Mouse (Mus musculus): Measurements from ENCODE around the gene Gja5.

Gja5 gene

DNA sequence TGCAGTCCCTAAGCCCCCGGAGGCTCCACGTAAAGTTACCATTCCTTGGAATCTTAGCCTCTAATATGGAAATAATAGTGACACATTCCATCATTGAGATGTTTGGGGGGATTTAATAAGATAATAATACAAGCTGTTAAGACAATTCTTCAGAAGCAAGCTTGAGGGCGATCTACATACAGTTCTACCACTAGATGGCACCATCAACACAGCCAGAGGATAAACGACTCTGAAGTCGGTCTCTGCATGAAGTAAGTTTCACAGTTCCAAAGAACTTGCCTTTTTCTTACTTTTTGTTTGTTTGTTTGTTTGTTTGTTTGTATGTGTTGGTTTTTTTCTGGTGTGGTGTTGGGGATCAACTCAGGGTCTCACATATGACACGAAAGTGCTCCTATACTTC, 31.7 kb downstream of the Gja5 start:
- in situ Hi-C loops (cut with MboI, MseI) = loop anchor here (5.0 to 10.0 kb wide), 3 partner anchors 151 to 399 kb away; no protein-coding TSS in a partner anchor

GRCm38 (mm10) chr3:96937606-96938005, 33.1 kb downstream of the Gja5 start:
- in situ Hi-C loops (cut with MboI, MseI) = loop anchor here (5.0 to 10.0 kb wide), 3 partner anchors 150 to 397 kb away; no protein-coding TSS in a partner anchor

DNA sequence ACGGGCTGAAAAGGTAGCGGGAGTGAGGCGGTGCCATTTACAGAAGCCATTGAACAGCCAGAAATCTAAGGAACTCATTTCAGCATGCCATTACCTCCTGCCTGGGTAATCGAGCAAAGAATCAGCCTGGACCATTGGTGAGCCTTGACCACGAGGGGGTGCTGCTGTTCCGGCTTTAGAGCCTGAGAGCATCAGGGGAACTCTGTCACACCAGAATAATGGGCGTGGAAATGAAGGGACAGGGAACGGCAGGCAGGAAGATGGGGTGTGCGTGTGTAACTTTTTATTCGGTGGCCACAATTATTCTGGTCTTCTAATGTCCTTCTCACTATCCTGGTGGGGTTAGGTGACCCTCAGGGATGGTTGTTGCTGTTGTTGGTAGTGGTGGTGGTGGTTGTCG, 34.2 kb downstream of the Gja5 start:
- in situ Hi-C loops (cut with MboI, MseI) = loop anchor here (5.0 to 10.0 kb wide), 3 partner anchors 149 to 396 kb away; no protein-coding TSS in a partner anchor

GRCm38 (mm10) chr3:96942706-96943105, 38.2 kb downstream of the Gja5 start:
- in situ Hi-C loops (cut with MboI, MseI) = no loop called here

GRCm38 (mm10) chr3:96953489-96954233, 49.2 kb downstream of the Gja5 start:
- in situ Hi-C loops (cut with MboI, MseI) = no loop called here

DNA sequence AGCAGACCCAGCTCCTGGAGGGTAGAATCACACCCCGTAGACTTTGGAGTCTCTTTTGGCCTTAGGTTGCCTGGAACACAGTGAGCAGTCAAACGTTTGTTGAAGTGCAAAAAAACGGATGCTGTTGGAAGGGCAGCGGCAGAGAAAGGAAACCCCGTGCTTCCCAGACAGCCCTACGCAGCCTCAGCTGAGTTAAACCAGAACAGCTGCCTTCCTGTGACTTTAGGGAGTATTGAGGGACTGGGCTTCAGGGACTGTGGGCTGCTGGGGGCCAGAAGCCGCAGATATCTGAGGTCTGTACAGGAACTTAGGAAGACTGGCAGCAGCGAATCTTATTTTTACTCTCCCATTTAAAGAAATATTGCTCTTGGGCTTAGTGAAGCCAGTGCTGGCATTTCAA, 56.1 kb downstream of the Gja5 start:
- in situ Hi-C loops (cut with MboI, MseI) = no loop called here

- in situ Hi-C loops (cut with MboI, MseI) = no loop called here
Measured at GRCm38 (mm10) chr3:96963088-96964034, 58.9 kb downstream of the Gja5 start.

GRCm38 (mm10) chr3:96970986-96971385, 66.5 kb downstream of the Gja5 start:
- in situ Hi-C loops (cut with MboI, MseI) = no loop called here

DNA sequence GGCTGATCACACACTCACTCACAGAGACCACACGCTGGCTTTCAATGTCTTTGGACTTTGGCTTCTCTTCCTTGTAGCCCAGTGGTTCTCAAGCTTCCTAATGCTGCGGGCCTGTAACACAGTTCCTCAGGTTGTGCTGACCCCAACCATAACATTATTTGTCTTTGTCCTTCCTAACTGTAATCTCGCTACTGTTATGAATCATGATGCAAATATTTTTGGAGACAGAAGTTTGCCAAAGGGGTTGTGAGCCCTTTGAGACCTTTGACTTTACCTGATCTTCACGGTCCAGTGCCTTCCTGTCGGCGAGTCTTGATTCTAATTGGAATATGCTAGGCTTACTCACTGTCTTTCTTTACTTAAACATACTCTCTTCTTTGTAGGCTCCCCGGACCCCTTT, 70.0 kb downstream of the Gja5 start:
- in situ Hi-C loops (cut with MboI, MseI) = no loop called here

- in situ Hi-C loops (cut with MboI, MseI) = no loop called here
Measured at GRCm38 (mm10) chr3:96975628-96976027, 71.1 kb downstream of the Gja5 start.

DNA sequence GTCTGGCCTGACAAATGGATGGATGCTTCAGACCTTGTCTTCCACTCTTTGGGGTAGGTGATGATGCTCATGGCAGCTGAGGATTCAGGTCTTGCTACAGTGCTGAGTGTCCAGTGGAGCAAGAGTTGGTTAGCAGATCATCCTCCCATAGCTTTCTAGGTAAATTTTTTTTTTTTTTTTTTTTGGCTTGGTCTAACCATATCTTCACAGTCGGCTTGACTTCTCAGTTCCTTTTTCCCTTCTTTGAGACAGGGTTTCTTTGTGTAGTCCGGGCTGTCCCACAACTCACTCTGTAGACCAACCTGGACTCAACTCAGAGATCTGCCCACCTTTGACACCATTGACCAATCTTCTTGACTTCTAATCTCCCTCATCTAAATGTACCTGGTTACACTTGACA, 73.0 kb downstream of the Gja5 start:
- in situ Hi-C loops (cut with MboI, MseI) = no loop called here

GRCm38 (mm10) chr3:96978469-96978868, 74.0 kb downstream of the Gja5 start:
- in situ Hi-C loops (cut with MboI, MseI) = no loop called here

- in situ Hi-C loops (cut with MboI, MseI) = no loop called here
Measured at GRCm38 (mm10) chr3:96979020-96979419, 74.5 kb downstream of the Gja5 start.

DNA sequence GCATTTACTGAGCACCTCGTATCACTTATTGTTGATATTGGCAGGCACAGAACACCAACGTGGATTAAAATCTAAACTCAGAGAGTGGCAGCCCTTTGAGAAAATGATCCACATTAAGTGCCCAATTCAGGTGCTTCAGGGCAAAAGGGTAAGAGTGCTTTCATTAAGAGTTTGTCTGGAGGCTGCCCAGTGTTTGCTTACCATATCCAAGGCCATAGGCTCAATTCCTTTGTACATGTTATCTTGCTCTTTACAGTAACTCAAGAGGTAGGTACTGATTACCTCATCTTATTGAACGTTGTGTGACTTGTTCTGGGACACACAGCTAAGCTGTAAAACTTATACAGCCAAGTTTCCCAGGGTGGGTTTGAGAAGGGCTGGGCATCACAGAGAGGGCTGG, 77.3 kb downstream of the Gja5 start:
- in situ Hi-C loops (cut with MboI, MseI) = no loop called here

DNA sequence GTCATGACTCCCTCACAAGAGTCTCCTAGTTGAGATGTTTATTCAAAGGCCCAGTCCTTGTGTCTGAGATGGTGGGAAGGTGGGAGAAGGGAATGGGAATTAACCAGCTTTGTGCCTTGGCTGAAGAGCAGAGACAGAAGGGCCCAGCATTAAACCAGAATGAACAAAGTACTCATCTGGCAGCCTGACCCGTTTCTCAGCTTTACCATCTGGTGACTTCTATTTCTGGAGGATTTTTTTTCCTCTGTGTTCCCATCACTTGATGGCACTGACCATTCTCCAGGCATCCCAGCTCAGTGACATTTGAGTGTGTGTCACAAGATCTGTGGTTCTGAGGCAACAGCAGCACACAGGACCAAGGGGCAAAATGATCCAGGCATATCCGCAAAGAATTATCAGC, 78.2 kb downstream of the Gja5 start:
- in situ Hi-C loops (cut with MboI, MseI) = no loop called here

DNA sequence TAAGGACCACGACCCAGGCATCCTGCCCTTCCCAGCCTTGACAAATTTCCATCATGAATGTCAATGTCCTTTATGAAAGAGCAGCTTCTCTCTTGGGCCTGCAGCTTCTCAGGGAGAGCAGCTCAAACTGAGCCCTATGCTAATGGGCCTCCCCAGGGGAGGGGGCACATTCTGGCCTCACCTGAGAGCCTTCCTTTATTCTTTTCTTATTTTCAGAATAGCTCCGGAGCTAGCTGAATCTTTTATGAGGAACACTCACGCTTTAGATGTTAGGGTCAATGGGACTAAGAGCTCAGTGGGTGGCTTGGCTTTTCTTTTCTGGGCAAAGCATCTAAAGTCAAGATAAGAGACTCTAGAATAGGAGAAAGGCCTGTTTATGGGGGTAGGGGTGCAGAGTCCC, 88.0 kb downstream of the Gja5 start:
- in situ Hi-C loops (cut with MboI, MseI) = no loop called here

GRCm38 (mm10) chr3:96997770-96998169, 93.3 kb downstream of the Gja5 start:
- in situ Hi-C loops (cut with MboI, MseI) = no loop called here

DNA sequence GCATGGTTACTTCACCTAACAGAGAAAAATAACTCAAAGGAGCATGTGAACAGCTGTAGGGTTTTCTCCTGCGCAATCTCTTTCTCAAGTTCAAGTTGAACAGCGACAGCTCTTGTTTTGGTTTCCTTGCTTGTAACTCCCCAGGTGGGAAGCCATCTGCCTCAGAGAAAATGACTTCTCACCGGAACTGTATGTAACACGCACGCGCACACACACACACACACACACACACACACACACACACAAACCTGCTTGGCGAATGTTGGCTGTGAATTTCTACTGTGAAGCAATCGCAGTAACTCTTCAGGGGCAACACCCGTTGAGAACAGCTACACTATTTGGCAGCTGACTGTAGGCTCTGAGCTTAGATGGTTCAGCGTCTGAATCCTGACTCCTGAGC, 98.6 kb downstream of the Gja5 start:
- in situ Hi-C loops (cut with MboI, MseI) = no loop called here

DNA sequence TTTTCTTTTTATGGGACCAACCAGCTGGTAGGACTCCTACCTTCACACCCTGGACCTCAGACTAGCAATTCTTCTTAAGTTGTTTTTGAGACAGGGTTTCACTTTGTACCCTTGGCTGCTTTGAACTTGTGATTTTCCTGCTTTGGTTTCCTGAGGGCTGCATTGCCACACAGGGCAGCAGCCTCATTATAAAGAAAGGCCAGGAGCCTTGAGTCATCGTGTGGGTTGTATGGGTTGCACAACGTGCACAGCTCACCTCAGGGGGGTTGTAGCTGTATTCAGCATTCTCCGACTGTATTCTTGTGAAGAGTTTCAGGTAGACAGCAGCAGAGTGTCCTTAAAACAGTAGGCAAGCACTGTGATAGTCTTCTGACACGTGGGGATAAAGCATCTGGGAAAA, 100.0 kb downstream of the Gja5 start:
- in situ Hi-C loops (cut with MboI, MseI) = no loop called here

DNA sequence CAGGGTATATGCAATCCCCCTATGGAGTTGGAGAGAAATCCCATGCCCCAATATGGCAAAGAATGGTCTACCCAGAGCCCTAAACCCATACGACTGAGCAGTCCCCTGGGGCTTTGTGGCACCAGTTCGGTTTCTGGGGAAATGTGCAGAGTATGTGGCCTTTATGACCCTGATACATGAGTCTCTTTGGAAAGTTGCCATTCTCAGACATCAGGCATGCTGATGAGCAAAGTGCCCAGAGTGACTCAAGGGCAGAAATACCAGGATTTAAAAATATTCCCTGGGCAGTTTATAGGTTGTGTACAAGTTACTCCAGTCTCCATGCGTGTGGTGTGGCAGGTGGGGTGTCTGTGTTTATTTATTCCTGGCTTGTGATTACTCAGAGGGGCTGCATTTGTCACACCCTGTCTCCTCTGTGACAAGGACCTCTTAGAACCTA, 102.5 kb downstream of the Gja5 start:
- in situ Hi-C loops (cut with MboI, MseI) = no loop called here

DNA sequence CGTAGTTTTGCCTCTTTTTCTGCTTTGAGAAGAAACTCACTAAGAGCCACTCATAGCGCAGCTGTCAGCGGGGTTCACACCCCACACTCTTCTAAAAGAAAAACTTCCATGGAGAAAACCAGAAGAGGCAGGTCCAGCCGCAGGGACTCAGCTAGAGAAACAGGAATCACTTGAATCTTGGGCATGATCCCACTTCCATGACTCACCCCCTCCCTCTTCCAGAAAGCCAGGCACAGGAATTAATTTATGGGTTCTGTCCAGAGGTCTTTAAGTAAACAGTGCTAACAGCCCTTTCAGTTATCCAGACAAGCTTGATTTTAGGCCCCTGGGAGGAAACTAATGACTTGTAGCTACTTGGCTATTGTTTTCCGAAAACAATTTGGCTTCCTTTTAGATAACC, 120.7 kb downstream of the Gja5 start:
- in situ Hi-C loops (cut with MboI, MseI) = no loop called here

- in situ Hi-C loops (cut with MboI, MseI) = no loop called here
Measured at GRCm38 (mm10) chr3:97032053-97032496, 127.6 kb downstream of the Gja5 start.
